19 mouse cellular contexts compared by ENCODE assay signal in the genomic region with DNA sequence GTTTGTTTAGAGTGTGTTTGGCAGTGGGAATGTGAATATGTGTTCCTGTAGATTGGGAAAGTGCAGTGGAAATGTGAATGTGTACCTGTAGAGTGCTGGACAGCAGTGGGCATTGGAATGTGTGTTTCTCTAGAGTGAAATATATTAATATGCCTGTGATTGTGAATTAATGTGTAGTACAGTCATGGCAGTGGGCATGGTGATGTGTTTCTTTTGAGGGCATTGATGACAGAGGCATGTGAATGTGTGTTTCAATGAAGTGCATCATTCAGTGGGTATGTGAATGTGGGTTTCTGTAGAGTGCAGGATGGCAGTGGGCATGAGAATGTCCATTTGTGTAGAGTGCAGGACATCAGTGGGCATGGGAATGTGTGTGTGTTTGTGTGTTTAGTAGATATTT. TPM values are rescaled to one million over a fixed set of nuclear protein-coding genes. Genes with fewer than 3 reads are reported as not detected.
"Had no signal": no experiment of that assay in that cellular context is flagged by ENCODE, and none has a peak within 500 bp of the region (broad histone marks: within the 10 kb centered on the region; RNA-seq: fewer than 3 reads in every experiment).

No protein-coding gene starts in this region.

RNA-seq across cellular contexts. Expression of a gene that starts 27.7 kb away (rescaled TPM):
- polyA plus RNA-seq: cortical plate, adult 2 months; embryonic facial prominence, embryonic 10.5 days; embryonic facial prominence, embryonic 11.5 days; embryonic facial prominence, embryonic 12.5 days; embryonic facial prominence, embryonic 13.5 days; embryonic facial prominence, embryonic 14.5 days; embryonic facial prominence, embryonic 15.5 days; erythroblast, embryonic 14.5 days; forebrain, embryonic 10.5 days; forebrain, embryonic 11.5 days; forebrain, embryonic 12.5 days; forebrain, embryonic 13.5 days; forebrain, embryonic 14.5 days; forebrain, embryonic 15.5 days; forebrain, embryonic 16.5 days; forebrain, postnatal 0 days; frontal cortex, adult 2 months; gonadal fat pad, adult 2 months; heart, adult 2 months had no signal
